Mouse (Mus musculus) cerebellum, postnatal 14 days (tissue): Measurements from ENCODE around the gene Aunip.

ENCODE experiments used
- DNase-seq, 2 experiments: peaks; one replicate each; pipeline ENCODE4 v3.0.0; 2021; ENCODE audit warnings: mixed read lengths in 2 of 2

Aunip gene

DNA sequence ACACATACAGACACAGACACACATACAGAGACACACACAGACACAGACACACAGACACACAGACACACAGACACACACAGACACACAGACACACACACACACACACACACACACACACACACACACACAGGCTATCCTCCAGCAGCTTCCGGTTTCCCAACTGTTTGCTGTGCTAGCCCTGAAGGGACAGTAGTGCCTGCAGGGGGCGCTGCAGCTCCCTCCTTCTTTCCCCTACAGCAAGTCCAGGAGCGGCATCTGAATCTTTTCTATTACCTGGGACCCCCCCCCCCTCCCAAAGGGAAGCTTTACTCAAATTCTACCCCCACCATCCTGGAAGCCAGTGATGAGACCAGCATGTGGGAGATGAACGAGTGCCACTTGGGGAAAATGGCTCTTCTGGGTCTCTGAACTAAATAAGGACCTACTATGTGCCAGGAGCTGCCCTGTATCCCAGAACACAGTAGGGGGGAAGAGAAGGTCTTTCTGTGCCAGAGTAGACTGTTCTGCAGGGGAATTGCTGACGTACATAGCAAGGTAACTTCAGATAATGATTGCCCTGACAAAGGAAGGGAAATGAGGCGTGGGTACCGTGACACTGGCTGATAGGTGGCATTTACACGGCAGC lies 45.3 kb downstream of the Aunip start:
- DNase-seq: peak; percentile 65 to 88

DNA sequence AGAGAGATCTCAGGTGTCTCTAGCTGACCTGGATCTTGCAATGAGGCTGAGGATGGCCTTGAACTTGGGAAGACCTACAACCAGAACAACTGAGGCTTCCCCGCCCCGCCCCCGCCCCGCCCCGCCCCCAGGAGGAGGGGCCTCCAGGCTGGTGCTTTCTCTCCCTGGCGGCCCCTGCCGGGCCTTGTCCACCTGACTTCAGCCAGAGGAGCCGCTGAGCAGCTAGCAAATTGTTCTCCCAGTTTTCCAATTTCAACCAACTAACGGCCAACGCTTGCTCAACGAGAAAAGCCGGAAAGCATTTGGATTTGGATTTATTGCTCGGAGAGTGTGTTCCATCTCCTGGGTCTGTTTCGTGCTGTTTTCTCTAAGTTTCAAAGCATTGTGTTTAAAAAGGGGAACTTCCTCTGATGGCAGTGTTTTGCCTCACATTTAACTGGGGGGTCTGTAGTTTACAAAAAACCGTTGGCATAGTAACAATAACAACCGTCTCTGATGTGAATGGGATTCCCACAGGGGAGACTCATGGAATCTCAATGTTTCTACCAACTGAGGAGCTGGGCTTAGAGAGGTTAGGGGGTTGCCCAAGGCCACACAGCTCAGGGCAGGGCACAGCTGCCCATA lies 46.9 kb downstream of the Aunip start:
- DNase-seq: no peak

DNA sequence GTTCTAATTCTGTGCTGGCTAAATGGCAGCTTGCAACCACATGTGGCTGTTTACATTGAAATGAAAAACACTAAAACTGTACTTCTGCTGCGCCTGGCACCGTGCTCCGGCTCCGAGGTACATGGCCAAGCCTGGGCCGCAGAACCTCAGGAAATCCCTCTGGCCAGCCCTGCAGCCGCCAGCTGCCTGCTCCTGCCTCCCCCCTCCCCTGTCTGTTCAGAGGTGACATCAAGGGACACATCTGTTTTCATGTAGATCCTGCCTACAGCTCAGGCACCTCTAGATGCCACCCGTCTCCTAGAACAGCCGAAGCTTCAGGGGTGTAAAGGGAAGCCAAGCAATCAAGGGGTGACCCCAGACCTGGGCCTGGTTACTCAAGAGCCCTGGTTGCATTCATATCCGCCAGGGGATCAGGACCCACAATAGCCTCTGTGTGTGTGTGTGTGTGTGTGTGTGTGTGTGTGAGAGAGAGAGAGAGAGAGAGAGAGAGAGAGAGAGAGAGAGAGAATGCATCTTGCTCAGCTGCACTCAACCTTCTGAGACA lies 47.8 kb downstream of the Aunip start:
- no peak for DNase-seq

DNA sequence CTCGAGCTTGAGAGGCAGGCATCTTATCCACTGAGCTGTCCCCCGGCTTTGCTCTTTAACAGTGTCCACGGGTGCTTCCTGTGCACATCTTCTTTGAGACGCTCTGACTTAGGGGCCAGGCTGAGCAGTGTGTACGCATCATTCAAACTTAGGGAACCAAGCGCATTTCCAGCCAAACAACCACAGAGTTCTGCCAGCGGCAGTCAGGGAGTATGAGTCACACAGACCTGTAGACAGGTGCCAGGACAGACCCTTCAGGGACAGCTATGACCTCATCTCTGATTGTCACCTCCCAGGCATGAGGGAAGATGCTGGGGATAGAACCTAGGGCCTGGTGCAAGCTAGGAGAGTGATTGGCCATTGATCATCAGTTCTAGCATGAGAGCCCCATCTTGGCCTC lies 48.4 kb downstream of the Aunip start:
- DNase-seq: no peak

DNA sequence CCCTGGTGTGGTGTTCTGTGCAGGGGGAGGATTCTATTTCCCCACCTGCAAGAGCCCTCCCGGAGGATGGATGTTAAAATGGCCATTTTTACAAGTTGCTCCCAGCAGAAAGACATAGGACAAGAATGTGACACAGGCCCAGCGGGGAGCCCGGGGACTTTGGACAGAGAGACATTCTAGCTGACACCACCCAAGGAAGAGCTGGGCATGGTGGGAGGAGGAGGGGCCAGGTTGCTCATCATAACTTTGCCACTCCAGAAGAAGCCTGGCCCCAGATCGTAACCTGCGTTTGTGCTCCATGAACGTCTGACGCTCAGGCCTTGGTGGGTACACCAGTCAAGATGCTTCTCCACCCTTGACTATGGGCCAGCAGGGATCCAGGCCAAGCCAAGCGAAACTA lies 49.9 kb downstream of the Aunip start:
- DNase-seq: no peak

DNA sequence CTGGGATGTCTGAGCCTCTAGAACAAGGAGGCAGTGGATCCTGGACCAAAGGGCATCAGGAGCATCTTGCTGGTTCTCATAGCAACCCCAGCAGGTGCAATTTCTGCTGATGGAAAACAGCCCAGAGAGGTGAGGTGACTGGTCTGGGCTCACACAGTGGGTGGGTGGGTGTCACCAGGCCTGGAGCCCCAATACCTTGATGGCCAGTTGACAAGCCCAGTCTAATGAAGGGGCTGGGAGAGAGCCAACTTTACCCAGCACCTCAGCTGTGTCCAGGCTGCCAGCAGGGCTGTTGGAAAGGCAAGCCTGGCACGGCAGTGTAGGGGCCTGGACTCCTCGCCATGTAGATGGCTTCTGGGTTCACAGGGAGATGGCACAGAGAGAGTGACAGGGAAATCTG lies 51.2 kb downstream of the Aunip start:
- peak; percentile 74 to 81 for DNase-seq

DNA sequence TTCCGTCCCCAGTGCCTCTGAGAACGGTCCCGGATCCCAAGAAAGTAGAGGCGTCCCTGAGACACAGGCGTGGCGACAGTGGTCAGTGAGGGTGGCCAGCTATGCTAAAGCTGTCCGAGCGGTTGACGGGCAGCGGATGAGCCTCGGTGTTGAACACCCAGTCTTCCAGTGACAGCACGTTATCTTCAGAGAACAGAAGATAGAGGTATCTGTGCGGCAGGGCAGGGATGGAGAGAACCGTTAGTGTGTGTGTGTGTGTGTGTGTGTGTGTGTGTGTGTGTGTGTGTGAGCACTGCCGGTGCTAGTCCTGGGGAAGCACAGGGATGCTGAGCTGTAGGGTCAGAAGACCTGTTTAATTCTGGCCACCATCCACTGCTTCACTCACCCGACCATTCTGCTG lies 52.8 kb downstream of the Aunip start:
- no peak for DNase-seq

DNA sequence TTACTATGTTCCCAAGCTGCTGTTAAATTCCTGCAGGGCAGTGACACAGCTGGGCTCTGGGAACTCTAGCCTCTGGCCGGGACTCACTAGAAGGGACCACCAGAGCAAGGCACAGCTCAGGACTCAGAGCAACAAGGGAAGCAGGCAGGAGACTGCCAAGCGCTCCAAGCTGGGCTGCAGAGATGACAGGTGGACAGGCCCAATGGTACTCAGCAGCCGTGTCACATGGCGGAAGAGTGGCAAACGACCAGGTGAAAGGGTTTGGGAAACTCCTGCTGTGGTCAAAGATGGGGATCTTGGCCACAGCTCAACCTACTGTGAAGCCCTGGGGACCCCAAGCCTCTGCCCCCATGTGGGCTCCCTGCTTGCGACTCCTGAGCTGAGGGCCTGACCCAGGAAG lies 53.3 kb downstream of the Aunip start:
- DNase-seq: peak in 1 of 2 experiments; percentile 54

DNA sequence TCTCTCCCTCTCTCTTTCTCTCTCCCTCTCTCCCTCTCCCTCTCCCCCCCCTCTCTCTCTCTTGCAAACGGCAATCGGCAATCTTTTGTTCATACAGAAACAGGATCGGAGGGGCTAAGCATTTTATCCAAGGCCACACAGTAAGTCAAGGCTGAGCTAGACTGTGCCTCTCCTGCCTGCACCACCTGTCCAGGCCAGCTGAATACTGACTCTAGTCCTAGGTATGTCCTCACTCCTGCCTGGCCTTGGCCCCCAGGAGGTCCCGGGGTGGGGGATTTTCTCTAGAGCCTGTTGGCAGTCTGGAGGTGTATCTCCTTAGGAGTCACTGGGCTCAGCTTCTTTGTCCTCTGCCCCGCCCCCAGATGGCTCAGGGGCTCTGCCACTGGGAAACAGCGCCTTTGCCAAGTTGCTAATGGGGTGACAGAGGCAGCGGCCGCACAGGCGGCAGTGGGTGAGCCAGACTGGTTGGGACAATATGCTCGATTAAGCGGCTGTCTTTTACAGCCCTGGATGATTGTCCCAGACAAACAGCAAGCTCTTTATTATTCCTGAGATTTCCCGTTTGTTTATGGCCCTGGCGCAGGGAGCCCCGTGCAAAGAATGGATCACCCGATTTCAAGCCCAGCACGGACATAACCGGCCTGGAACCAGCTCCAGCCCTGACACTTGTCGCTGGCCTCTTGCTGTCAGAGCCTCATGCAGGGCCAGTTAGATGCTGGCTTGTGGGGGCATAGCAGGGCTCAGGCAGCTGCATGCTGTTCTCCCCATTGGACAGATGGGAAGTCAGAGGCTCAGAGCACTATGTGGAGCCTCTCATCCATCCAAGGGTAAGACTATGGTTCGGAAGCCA lies 56.8 kb downstream of the Aunip start:
- peak; percentile 69 to 76 for DNase-seq

DNA sequence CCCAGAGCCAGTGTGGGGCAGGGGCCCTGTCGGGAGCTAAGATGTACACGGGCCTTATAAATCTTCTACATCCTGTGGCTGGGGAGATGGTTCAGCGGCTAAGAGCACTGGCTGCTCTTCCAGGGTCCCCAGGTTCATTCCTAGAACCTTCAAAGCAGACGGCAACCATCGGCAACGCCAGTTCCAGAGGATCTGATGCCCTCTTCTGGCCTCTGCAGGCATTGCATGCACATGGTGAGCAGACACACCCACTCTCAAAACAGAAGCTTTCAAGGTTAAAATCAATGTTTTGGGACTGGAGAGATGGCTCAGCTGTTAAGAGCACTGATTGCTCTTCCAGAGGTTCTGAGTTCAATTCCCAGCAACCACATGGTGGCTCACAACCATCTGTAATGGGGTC lies 58.4 kb downstream of the Aunip start:
- peak in 1 of 2 experiments; percentile 83 for DNase-seq

DNA sequence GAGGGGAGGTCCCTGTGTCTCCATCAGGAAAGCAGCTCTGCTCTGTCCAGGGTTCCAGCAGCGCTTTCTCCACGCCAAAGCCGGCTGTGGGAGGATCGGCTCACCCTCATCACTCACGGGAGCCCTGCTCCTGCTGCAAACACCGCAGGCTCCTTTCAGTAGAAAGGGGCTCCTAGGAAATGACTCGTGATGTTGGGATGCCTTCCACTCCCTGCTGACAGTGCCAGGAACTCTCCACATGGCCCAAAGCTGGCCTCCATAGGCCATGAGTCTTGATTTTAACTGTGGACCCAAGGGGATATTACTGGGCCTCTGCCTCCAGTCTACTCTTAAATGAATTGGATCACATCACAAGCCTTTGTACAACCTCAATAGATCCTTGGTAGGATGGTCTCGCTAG lies 59.0 kb downstream of the Aunip start:
- DNase-seq: peak in 1 of 2 experiments; percentile 44

DNA sequence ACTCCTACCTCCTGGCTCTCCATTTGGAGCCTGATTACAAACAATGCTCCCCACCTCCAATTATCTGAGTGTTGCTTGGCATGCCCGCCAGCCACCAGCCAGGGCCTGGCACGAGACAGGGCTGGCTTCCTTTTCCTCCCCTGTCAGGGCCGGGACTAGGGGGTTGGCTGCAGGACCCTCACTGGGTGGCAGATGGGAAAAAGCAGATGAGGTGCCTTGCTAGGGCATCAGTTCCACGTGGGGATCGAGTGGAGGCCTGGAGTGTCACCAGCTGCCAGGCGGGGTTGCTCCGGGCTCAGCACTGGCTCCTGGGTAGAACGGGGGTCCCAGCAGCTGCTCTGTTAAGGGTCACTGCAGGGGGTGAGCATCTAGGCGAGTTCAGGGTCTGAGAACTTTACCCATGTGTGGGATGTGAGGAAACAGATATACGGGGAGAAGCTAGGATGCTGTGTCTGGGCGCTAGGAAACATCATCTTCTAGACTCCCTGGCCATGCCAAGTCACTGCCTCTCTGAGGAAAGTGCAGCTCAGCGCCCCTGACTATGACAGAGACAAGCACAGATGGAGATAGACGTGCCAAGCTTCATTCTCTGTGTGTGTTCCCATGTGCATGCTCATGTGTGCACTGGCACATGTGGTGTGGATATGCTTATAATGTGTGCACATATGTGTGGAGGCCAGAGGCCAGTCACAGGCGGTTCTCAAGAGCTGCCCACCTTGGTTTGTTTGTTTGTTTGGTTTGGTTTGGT lies 60.1 kb downstream of the Aunip start:
- DNase-seq: peak; percentile 49 to 64

DNA sequence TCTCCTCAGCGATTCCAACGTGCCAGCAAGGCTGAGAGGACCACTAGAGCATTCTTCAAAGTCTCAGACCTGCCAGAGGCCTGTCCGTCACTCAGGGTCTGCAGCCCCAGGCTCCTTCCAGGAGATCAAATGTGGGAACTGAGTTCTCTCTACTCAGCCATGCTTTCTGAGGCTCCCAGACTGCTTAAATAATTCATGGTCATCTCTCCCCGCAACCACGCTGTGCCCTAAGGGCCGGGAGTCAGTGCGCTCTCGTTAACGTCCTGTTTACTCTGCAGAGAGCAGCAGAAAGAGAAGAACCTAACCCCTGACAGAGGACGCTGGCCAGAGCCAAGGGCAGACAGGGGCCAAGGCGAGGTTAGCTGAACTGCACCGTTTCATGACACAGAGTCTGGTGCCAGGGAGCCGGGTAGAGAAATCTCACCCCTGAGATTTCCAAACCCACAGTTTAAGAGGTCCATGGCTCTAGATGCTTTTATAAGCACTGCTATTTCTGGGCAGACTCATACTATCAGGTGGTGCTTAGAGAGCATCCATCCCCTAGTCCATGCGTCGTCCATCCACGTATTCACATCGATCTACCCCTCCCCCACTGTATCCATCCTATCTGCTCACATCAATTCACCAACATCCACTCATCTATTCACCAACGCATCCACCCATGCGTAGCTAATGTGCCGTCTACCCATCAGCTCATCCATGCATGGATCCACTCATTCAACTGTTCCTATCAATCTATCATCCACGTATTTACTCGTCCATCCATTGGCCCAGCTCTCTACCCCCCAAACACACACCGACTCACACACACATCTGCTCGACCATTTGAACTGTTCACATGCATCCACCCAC lies 61.9 kb downstream of the Aunip start:
- no peak for DNase-seq
